Mouse (Mus musculus) bone marrow macrophage, adult 2 months (primary cell): ENCODE results near the gene Fam181a. TPM values are rescaled to one million over a fixed set of nuclear protein-coding genes. Genes with fewer than 3 reads are reported as not detected.

Experiments
- H3K27ac ChIP-seq: 2 replicates; pipeline ENCODE4 v1.5.1; 2012; ENCODE audit warnings: low read depth, low read length; ENCODE audit not compliant: insufficient read depth
- H3K4me1 ChIP-seq: 2 replicates; pipeline ENCODE4 v1.6.1; 2012; ENCODE audit warnings: low read length; ENCODE audit not compliant: control insufficient read depth, insufficient read depth
- H3K4me3 ChIP-seq: 2 replicates; pipeline ENCODE4 v1.5.1; 2012; ENCODE audit warnings: mild to moderate bottlenecking, low read length, moderate library complexity; ENCODE audit not compliant: insufficient read depth
- CTCF ChIP-seq: IDR thresholded peaks from 2 replicates; pipeline ENCODE4 v1.5.1; 2012; ENCODE audit warnings: low read depth, mild to moderate bottlenecking, low read length, moderate library complexity
- POLR2A ChIP-seq: IDR thresholded peaks from 2 replicates; pipeline ENCODE4 v1.6.1; 2012; ENCODE audit warnings: mild to moderate bottlenecking, low read depth, low read length, borderline replicate concordance
- polyA plus RNA-seq: library from polyadenylated mRNA; stranded (reverse); fragments of >200 nt; gene quantifications from 2 replicates; pipeline ENCODE4 v1.2.4, GENCODE M21; 2012; ENCODE audit not compliant: missing spikeins, insufficient read depth, insufficient read length

Fam181a gene
- polyA plus RNA-seq, 1 experiment, result not detected

GRCm38 (mm10) chr12:103332879-103333278, 22.1 kb downstream of the Fam181a start:
- Histone ChIP-seq H3K4me1 (peaks cover 42% of the 10 kb centered on the region), H3K27ac (no peak overlapping the region), H3K4me3 (no peak overlapping the region)
- TF ChIP-seq CTCF (no peak), POLR2A (no peak)

GRCm38 (mm10) chr12:103333426-103333825, 22.7 kb downstream of the Fam181a start:
- no peak overlapping the region for H3K27ac ChIP-seq
- TF ChIP-seq POLR2A (no peak), CTCF (no peak)
- H3K4me3 ChIP-seq, result no peak overlapping the region
- H3K4me1 ChIP-seq, result peaks cover 46% of the 10 kb centered on the region

- H3K4me3 ChIP-seq, result peak overlapping the region; percentile 38
Measured at GRCm38 (mm10) chr12:103336766-103337165, 26.0 kb downstream of the Fam181a start.

GRCm38 (mm10) chr12:103338162-103338798, 27.5 kb downstream of the Fam181a start:
- Histone ChIP-seq H3K4me1 (peaks cover 71% of the 10 kb centered on the region), H3K27ac (no peak overlapping the region), H3K4me3 (no peak overlapping the region)
- TF ChIP-seq CTCF (no peak), POLR2A (no peak)

More at GRCm38 (mm10) chr12:103336766-103337165, 26.0 kb downstream of the Fam181a start:
- Histone ChIP-seq H3K27ac (peak overlapping the region; percentile 11; the same call in 1 of the 2 replicates), H3K4me1 (peaks cover 73% of the 10 kb centered on the region)
- TF ChIP-seq POLR2A, result no peak
- no peak for TF ChIP-seq CTCF

- Histone ChIP-seq H3K4me3 (no peak overlapping the region), H3K4me1 (peaks cover 73% of the 10 kb centered on the region), H3K27ac (peak overlapping the region; percentile 68)
- TF ChIP-seq CTCF (no peak), POLR2A (no peak)
Measured at GRCm38 (mm10) chr12:103341212-103341611, 30.4 kb downstream of the Fam181a start.

GRCm38 (mm10) chr12:103343456-103343855, 32.7 kb downstream of the Fam181a start:
- H3K4me1 ChIP-seq, result peaks cover 69% of the 10 kb centered on the region
- no peak for TF ChIP-seq CTCF
- TF ChIP-seq POLR2A, result no peak
- peak overlapping the region; percentile 75 for H3K27ac ChIP-seq
- H3K4me3 ChIP-seq, result no peak overlapping the region

GRCm38 (mm10) chr12:103344934-103345333, 34.2 kb downstream of the Fam181a start:
- no peak overlapping the region for H3K4me3 ChIP-seq
- peaks cover 57% of the 10 kb centered on the region for H3K4me1 ChIP-seq
- no peak overlapping the region for H3K27ac ChIP-seq
- TF ChIP-seq CTCF (no peak), POLR2A (no peak)

- H3K27ac ChIP-seq, result peak overlapping the region; percentile 34
Measured at GRCm38 (mm10) chr12:103346945-103347344, 36.2 kb downstream of the Fam181a start.

GRCm38 (mm10) chr12:103347406-103347805, 36.6 kb downstream of the Fam181a start:
- Histone ChIP-seq H3K4me1 (peaks cover 34% of the 10 kb centered on the region), H3K27ac (peak overlapping the region; percentile 34), H3K4me3 (no peak overlapping the region)
- TF ChIP-seq CTCF, result no peak
- TF ChIP-seq POLR2A, result no peak

More at GRCm38 (mm10) chr12:103346945-103347344, 36.2 kb downstream of the Fam181a start:
- Histone ChIP-seq H3K4me3 (no peak overlapping the region), H3K4me1 (peaks cover 38% of the 10 kb centered on the region)
- TF ChIP-seq CTCF, result no peak

GRCm38 (mm10) chr12:103348506-103348905, 37.7 kb downstream of the Fam181a start:
- no peak overlapping the region for H3K27ac ChIP-seq
- no peak overlapping the region for H3K4me3 ChIP-seq
- H3K4me1 ChIP-seq, result peaks cover 29% of the 10 kb centered on the region
- no peak for TF ChIP-seq POLR2A
- peak; percentile 71 for TF ChIP-seq CTCF

GRCm38 (mm10) chr12:103352735-103353134, 42.0 kb downstream of the Fam181a start:
- no peak for TF ChIP-seq CTCF
- no peak overlapping the region for H3K4me3 ChIP-seq
- H3K4me1 ChIP-seq, result peaks cover 5% of the 10 kb centered on the region
- H3K27ac ChIP-seq, result no peak overlapping the region

GRCm38 (mm10) chr12:103353538-103353937, 42.8 kb downstream of the Fam181a start:
- Histone ChIP-seq H3K4me3 (no peak overlapping the region), H3K27ac (no peak overlapping the region), H3K4me1 (no peaks in the 10 kb centered on the region)
- no peak for TF ChIP-seq CTCF
- no peak for TF ChIP-seq POLR2A
